Mouse (Mus musculus) frontal cortex, adult (tissue): ENCODE results near the gene Cib3.

Experiments
- ATAC-seq: cut with Nextera tagmentation; 2 replicates; pipeline ENCODE4 v1.9.2; 2017; ENCODE audit warnings: mild to moderate bottlenecking, moderate library complexity, mixed read lengths; ENCODE audit not compliant: low TSS enrichment

The Cib3 gene

DNA sequence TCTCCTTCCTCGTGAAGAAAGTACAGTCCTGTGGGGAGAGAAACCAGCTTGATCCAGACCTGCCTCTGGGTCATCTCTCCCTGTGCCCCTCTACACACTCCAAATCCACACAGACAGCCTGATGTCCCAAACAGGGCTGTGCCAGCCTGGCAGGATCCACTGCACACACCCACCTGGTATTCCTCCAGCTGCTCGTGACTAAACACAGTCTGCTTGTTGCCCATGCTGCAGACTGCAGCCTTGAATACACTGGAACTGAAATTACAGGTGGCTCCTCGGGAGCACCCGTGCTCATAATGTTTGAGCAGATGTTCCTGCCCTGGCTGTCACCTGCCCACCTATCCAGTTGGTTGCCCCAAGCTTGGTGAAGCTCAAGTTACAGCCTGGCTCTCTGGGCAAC is at the start of gene Cib3:
Cib3 (minus strand) TSS at position 87 of the 400 bp plus-strand sequence.
- ATAC-seq = no peak

DNA sequence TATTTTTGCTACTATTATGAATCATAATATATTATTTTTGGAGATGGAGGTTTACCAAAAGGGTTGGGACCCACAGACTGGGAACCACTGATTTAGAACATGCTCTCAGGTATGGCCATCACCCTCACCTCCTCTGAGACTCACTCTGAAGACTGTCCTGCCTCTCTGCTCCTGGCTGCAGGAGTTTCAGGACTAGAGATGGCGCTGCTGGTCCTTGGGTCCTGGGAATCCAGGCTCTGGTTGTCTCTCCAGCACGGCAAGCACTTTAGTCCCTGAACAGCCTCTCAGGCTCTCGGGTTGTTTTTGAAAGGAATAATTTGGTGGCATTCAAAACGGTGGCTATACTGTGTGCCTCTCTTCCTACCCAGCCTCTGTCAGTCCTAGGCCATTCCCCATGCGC is 49.2 kb upstream of the Cib3 start:
- no peak for ATAC-seq

DNA sequence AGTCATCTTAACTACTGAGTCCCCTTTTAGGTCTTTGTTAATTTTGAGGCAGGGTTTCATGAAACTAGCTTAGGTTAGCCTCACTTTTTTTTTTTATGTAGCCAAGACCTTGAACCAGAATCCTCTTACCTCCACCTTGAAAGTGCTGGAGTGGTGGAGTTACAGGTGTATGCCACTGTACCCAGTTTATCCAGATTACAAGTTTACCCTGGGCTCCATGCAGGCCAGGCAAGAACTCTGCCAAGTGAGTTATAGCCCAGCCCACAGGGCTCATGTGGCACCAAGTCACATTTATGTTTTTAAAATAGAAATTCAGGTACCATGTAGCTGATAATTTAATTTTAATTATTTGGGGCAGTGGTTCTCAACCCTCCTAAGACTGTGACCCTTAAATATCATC is 48.8 kb upstream of the Cib3 start:
- ATAC-seq = no peak

DNA sequence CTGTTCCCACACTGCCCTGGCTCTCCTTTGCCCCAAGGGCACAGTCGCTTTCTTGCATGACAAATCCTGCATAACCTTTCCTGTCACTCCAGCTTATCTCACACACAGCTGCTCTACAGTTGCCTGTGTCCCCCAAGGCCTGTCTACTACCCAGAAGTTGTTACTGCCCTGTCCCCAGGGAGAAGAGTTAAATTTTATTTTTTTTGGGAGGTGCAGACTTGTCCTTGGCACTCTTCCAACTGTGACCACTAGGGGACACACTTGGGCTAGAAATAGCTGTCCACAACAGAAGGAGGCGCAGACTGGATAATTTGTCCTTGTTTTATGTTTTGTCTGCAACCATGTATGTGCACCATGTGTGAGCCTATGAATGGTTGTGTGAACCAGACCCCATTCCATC is 48.4 kb upstream of the Cib3 start:
- 0 out of 2 replicates have a peak, but pooled peaks have one; percentile 28 for ATAC-seq

DNA sequence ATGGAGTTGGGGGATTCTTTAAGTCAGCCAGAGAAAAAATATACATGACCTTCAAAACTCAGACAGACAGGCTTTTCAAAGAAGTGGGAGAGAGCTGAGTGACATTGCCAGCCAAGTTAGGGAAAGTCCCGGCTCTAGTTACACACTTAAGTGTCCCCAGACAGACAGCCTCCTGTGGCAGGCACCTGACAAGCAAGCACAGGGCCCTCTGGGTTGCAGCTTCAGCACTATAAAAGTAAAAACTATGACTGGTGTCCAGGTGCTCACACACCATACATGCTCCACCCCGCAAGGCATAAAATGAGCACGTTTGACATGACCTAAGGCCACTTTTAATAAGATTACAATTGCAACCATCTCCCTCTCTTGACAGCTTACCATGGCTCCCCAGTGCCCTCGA is 47.9 kb upstream of the Cib3 start:
- no peak for ATAC-seq

DNA sequence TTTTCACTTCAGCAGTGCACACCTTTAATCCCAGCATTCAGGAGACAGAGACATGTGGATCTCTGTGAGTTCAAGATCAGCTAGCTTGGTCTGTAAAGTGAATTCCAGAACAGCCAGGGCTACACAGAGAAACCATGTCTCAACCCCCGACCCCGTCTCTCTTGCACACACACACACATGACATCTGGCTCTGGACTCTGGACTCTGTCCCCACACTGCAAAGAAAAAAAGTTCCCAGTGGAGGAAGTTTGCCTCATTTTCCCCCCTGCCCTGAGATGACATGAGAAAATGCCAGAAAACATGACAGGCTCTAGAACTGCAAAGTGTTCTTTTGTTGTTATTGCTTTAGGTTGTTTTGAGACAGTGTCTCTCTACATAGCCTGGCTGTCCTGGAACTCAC is 47.2 kb upstream of the Cib3 start:
- ATAC-seq = no peak

DNA sequence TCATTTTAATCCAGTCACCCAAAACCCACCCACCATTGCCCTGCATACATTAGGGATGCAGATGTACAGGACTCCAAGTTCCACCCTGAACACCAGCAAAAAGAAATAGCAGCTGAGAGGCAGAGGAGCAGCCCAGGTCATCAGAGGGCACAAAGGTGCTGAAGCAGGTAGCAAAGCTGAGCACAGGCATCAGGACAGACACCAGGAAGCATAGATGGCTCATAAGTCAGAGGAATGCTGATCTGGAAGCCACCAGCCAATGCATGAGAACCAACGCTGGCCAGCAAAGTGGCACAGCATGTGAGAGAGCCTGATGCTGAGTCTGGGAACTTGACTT is 45.2 kb upstream of the Cib3 start:
- no peak for ATAC-seq

DNA sequence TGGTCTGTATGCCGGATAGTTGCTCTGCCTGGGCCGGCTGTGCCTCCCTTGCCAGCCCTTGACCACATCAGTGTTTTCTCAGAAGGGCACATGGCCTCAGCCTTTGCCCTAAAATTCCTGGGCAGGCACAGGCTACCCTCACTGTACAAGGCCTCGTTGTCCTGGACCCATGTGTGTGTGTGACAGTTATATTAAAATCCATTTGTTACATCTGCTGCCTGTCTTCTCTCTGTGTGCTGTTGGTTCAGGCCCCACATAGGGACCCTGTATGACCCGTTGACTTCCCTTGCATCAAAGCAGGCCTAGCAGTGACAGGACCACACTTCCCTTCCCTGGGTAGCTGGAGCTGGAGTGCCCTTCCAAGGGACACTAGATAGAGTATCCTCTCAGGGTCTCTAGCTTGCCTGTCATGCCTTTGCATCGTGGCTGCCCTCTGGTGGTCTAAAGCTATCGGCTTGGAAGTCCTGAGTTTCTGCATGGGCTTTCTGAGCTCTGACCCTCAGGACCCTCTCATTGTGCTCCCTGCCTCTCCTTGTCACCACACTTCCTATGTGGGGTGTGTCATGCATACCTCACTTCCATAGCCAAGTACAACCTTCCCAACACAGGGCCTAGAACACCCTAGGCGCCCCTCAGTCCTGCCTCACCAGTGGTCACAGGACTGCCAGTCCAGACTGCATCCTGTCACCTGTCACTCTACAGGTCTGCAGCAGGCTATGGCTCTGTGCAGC is 44.7 kb upstream of the Cib3 start:
- no peak for ATAC-seq

DNA sequence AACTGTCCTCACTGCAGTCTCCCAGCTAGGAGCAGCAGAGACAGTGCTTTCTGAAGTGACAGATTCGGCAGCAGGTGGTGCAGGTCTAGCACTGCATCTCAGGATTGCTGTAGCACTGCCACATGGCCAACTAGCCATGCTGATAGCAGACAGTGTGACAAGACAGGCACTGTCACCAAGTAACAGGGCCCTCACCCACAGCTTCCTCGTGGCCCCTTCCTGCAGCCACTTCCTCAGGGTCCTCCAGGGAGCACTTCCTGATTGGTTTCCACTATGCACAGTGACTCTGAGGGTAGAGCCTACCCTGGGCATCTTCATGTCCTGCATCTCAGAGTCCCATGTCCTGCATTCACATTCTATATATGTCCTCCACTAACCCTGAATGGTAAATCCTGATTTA is 32.0 kb upstream of the Cib3 start:
- ATAC-seq = no peak

DNA sequence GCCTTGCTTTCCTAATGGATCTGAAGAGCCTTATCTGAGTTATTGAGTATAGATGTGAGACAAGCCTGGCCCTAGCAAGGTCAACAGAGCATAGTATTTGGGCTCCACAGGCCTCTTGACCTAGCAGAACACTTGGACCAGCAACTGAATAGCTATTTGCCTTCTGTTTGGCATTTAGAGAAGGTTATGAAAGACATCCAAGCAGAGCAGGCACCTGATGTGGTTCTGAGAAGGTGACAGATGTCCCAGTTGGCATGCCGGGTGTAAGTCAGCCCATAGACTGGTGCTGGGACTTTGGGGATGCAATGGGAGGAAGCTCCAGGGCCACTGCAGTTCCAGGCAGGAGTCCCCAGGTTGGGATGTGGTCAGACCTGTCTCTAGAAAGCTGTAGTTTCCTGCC is 29.6 kb upstream of the Cib3 start:
- ATAC-seq = no peak

DNA sequence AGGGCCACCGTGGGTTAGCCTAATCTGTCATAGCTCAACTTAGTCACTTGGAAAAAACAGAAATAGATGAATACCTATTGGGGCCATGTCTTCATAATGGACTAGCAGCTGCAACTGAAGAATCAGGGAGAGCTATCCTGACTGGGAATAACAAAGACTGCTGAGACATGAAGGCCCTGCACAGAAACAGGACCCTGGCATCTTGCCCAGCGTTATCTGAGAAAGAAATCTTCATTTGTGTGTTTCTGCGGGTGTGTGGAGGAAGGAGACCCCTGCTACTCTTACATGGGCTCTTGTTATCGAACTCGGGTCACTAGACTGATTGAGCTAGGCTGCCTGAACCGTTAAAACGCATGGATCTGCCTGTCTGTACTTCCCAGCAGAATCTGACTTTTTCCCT is 28.3 kb upstream of the Cib3 start:
- no peak for ATAC-seq

DNA sequence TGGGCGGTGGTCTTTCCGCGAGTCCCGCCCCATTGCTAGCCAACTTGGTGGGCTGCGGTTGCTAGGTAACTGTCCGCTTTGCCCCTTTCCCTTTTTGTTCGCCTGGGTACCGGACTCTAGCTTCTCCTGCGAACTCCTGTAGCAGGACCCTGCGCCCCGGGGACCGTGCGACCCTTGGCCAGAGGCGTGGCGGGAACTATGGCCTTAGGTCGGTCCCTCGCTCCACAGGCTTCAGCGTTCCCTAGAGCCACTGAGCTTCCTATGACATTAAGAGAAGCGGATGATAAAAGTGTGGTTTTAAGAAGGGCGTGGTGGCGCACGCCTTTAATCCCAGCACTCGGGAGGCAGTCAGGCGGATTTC is 27.7 kb upstream of the Cib3 start:
- no peak; the same call in 1 of the 2 replicates for ATAC-seq

DNA sequence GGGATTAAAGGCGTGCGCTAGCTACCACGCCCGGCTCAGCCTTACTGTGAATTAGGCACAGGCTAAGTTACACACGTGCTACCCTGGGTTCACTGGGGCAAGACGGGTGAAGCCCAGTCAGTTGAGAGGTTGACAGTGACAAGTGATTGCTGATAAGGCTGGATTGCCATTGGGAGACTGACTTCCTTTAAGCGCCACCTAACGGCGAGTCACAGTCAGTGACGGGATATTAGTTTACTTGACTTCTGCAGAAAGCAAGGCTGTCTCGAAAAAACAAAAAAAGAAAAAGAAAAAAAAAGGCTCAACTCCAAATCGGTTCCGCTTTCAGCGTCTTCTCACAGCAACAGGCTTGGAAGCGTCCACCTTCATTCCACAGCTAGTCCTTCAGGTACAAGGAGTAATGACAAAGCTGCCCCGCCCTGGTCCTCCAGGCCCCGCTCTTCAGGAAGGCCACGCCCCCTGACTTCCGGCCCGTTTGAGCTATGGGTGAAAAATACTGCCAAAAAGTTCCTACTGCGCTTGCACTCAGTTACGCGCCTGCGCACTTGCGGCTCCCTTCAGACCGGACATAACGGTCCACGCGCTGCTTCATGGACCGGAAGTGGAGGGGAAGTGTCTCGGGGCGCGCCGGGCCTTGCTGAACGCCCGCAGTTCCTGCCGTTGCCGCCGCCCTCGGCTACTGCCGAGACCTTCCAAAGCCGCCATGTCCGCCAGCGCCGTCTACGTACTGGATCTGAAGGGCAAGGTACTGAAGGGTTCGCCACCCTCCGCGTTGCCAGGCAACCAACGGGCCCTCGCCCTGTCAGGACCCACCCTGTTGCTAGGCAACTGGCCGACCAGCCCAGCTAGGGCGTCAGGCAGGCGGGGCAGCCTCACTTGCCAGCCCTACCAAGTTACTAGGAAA is 27.1 kb upstream of the Cib3 start, which contains the start of gene Ap1m1:
Ap1m1 (plus strand) TSS at position 520 of the 904 bp plus-strand sequence.
- peak; percentile 98 for ATAC-seq

DNA sequence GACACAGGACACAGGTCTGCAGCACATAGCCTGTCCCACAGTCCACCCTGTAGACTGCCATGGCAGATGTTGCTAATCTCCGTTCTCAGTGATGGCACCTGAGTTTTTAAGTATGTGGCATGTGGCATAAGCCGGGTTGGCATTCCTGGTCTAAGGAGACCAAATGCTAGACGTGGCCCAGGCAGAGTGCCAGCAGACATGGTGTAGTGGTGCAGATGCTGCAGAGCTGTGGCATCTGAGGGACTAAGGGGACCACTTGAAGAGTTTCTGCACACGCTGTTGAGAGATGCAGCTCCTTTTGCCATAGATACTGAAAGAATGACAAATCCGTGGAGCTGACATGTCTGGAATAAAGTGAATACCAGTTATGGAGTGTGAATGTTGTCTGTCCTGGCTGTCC is 10.0 kb upstream of the Cib3 start:
- no peak for ATAC-seq

DNA sequence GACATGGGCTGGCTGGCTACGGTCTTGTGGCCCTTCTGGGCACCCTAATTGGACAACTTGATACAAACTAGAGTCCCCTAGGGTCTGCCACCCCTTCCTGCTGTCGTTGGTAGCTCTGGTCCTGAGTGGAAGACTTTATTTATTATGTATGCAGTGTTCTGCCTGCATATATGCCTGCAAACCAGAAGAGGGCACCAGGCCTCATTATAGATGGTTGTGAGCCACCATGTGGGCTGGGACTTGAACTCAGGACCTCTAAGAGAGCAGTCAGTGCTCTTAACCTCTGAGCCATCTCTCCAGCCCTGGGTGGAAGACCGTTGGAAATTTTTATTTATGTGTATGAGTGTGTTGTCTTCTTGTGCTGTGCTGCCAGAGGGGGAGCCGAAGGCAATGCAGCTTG is 8.1 kb upstream of the Cib3 start:
- no peak for ATAC-seq

DNA sequence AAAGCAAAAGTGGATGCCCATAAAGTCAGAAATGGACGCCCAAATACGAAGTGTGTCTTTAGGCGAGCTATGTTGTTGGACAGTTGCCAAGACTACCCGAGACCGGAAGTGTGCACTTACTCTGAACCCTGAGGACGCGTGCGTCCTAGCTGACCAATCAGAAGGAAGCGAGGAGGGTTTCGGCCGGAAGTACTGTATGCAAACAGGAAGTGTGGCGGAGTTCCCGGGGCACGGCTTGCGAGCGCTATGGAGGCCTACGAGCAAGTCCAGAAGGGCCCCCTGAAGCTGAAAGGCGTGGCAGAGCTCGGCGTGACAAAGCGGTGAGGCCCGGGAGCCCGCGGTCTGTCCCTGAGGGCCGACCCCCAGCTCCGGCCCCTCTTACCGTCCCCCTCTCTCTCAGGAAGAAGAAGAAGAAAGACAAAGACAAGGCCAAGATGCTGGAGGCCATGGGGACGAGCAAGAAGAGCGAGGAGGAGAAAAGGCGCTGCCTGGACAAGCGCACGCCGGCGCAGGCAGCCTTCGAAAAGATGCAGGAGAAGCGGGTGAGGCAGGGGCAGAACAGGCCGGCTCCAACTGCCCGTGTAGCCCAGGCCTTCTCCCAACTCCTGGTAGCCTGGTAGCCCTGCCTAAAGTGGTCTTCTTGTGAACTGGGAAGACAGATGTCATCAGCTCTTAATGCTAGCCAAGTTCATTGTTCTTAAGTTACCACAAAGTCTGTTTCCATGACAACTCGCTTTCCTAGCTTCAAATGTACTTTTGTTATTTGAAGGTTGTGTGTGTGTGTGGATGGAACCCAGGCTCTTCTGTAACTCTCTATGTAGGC is 7.1 kb upstream of the Cib3 start, which contains the start of gene Fam32a:
Fam32a (plus strand) TSS at position 190 of the 823 bp plus-strand sequence.
- ATAC-seq = peak; percentile 100

DNA sequence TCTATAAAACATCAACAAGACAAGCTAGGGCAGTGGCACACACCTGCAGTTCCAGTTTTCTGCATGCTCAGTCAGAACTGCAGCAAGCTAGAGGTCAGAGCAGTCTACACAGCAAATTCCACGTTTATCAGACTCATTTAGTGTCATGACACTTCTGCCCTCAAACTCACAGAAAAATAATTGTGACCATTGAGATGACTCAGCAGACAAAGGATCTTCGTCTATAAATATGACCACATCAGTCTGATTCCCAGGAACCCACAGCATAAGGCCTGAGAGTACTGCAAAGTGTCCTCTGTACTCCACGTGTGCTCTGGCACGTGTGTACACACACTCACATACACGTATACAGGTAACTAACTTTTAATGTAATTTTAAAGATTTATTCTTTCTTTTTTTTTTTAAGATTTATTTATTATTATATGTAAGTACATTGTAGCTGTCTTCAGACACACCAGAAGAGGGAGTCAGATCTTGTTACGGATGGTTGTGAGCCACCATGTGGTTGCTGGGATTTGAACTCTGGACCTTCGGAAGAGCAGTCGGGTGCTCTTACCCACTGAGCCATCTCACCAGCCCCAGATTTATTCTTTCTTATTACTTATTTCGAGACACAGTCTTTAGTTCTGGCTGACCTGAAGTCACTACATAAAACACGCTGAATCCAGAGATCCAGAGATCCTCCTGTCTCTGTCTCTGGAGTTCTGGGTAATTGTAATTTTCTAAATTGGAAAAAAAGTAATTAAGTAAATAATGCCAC is 6.3 kb upstream of the Cib3 start:
- no peak for ATAC-seq

DNA sequence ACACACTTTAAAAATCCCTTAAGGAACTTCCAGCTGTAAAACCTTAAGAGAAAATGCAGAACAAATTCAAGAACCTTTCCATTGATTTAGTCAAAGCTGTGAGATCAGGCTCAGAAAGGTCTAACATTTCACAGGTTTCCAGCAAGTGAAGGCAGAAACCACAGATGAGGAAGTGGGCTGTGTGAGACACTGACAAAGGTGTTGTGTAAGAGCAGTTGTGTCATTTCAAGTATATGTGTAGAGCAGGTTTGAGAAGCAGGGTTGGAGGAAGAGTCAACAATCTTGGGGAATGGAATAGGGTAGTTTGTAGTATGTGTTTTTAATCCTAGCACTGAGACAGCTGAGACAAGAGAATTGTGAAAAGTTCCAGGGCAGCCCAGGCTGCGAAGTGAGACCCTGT is 3.2 kb upstream of the Cib3 start:
- no peak for ATAC-seq

DNA sequence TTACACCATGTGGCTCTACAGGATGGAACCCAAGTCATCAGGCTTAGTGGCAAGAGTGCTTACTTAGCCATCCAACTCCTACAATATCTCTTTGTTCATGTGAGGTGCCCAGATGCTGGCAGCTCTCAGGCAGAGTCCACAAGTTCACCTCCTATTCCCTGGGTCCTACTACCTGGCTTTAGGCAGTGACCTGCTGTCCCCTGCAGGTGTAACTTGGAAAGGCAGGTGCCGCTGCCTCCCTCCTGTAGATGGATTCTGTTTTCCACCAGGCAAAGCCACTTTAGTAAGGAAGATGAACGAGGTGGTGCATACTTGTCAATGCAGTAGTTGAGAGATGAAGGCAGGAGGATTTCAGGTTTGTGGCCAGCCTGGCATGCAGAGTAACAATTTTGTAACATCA is 2.4 kb upstream of the Cib3 start:
- ATAC-seq = no peak

DNA sequence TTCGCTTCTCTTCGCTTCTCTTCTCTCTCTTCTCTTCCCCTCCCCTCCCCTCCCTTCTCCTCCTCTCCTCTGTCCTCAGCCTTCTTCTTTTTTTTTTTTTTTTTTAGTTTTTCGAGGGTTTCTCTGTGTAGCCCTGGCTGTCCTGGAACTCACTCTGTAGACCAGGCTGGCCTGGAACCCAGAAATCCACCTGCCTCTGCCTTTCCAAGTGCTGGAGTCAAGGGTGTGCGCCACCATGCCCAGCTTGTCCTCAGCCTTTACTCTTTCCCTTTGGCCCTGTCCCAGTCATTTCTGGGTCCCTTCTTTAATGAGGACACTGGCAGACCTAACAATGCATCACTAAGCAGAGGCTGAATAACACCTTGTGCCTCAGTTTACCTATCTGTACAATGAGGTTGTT is 899 bp upstream of the Cib3 start, which contains the start of gene Gm11034:
Gm11034 (minus strand) TSS at position 101 of the 400 bp plus-strand sequence.
- ATAC-seq = no peak

DNA sequence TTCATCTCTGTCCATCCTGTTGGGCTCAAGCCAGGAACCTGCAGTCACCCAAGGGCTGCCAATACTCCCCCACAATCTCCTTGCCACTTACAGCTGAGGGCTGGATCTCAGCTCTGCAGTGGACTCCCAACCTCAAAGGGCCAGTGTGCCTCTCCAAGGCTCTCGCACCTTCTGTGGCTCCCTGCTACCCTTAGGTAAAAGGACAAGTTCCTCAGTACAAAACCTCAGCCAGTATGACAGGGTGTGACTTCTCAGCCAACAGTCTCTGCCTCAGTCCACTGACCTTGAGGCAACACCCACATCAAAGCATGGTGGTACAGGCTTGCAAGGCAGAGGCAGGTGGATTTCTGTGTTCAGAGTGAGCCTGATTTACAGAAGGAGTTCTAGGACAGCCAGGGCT is 791 bp downstream of the Cib3 start:
- no peak for ATAC-seq
